Mouse (Mus musculus) ES-E14 (cell line): Measurements from ENCODE around the gene Mrpl58.

ENCODE experiments used
- CHD2 ChIP-seq: IDR thresholded peaks from 2 replicates; pipeline ENCODE4 v1.6.1; 2014; ENCODE audit warnings: mild to moderate bottlenecking, low read depth, low read length, inconsistent platforms
- HCFC1 ChIP-seq: IDR thresholded peaks from 2 replicates; pipeline ENCODE4 v1.6.1; 2012; ENCODE audit warnings: low read length, inconsistent platforms, borderline replicate concordance; ENCODE audit not compliant: insufficient read depth
- MAFK ChIP-seq: IDR thresholded peaks from 2 replicates; pipeline ENCODE4 v1.6.1; 2014; ENCODE audit warnings: mild to moderate bottlenecking, low read depth, low read length, inconsistent platforms; ENCODE audit not compliant: insufficient read depth
- ZC3H11A ChIP-seq: IDR thresholded peaks from 2 replicates; pipeline ENCODE4 v1.6.1; 2012; ENCODE audit warnings: low read depth, mild to moderate bottlenecking, inconsistent platforms, low read length, borderline replicate concordance
- ZNF384 ChIP-seq: IDR thresholded peaks from 2 replicates; pipeline ENCODE4 v1.6.1; 2012; ENCODE audit warnings: low read depth, low read length, inconsistent platforms

DNA sequence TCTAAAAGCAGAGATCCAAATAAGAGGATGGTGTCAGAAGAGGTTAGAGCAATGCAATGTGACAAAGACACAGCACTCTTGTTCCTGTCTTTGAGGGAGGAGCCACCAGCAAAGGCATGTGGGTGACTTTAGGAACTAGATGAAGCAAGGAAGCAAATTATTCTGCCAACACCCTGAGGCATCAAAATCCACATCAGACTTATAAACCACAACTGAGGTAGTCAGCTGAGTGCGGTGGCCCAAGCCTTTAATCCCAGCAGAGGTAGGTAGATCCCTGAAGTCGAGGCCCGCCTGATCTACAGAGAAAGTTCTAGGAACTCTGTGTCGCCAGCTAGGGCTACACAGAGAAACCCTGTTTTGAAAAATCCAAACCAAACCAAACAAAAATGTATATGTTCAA lies 26.3 kb upstream of the Mrpl58 start:
- TF ChIP-seq MAFK (no peak), ZC3H11A (no peak), ZNF384 (no peak), HCFC1 (no peak), CHD2 (no peak)
